Mouse (Mus musculus) MEL (cell line): ENCODE data around the gene Chdh. TPM values are rescaled to one million over a fixed set of nuclear protein-coding genes. Genes with fewer than 3 reads are reported as not detected.

Experiments used
- DNase-seq: peaks from one replicate; pipeline ENCODE4 v3.0.0; 2011; ENCODE audit warnings: low read depth, low spot score
- H3K27ac ChIP-seq: 2 replicates; pipeline ENCODE4 v1.5.1; 2012; ENCODE audit warnings: low read depth, mild to moderate bottlenecking, control low read depth, low read length, moderate library complexity; ENCODE audit not compliant: control insufficient read depth
- H3K27me3 ChIP-seq, 2 experiments: fragments of 150-350 bp in 1 of 2; sonication (generic) in 1 of 2; 2 replicates each; pipeline ENCODE4 v1.6.1; 2012; ENCODE audit warnings: low read length in 2 of 2, mild to moderate bottlenecking in 2 of 2, improper control_type of control experiment in 1 of 2, moderate library complexity in 1 of 2; ENCODE audit not compliant: insufficient read depth in 2 of 2, control insufficient read depth in 1 of 2
- H3K36me3 ChIP-seq, 2 experiments: 2 replicates each; pipeline ENCODE4 v1.6.1; 2012 to 2014; ENCODE audit warnings: low read length in 2 of 2, improper control_type of control experiment in 1 of 2, inconsistent platforms in 1 of 2, mild to moderate bottlenecking in 1 of 2; ENCODE audit not compliant: insufficient read depth in 2 of 2, control insufficient read depth in 1 of 2
- H3K4me1 ChIP-seq, 2 experiments: fragments of 150-350 bp in 1 of 2; sonication (generic) in 1 of 2; 2 replicates each; pipeline ENCODE4 v1.6.1; 2012; ENCODE audit warnings: low read length in 2 of 2, improper control_type of control experiment in 1 of 2, mild to moderate bottlenecking in 1 of 2; ENCODE audit not compliant: insufficient read depth in 2 of 2, control insufficient read depth in 1 of 2
- H3K4me3 ChIP-seq, 2 experiments: fragments of 150-350 bp in 1 of 2; sonication (generic) in 1 of 2; 2 replicates each; pipeline ENCODE4 v1.5.1; 2012; ENCODE audit warnings: low read depth in 2 of 2, low read length in 2 of 2, mild to moderate bottlenecking in 2 of 2, moderate library complexity in 2 of 2, control low read depth in 1 of 2, improper control_type of control experiment in 1 of 2; ENCODE audit not compliant: control insufficient read depth in 1 of 2, insufficient read depth in 1 of 2
- H3K79me2 ChIP-seq: 2 replicates; pipeline ENCODE4 v1.6.1; 2012; ENCODE audit warnings: mild to moderate bottlenecking, low read length, moderate library complexity; ENCODE audit not compliant: control insufficient read depth, poor library complexity, insufficient read depth
- H3K9ac ChIP-seq: 2 replicates; pipeline ENCODE4 v1.6.1; 2012; ENCODE audit warnings: low read depth, mild to moderate bottlenecking, control low read depth, low read length, moderate library complexity; ENCODE audit not compliant: control insufficient read depth, poor library complexity, severe bottlenecking
- H3K9me3 ChIP-seq: fragments of 150-350 bp; sonication (generic); replicated peaks from 2 replicates; pipeline ENCODE4 v1.6.1; 2012; ENCODE audit warnings: mild to moderate bottlenecking, low read length, improper control_type of control experiment, moderate library complexity; ENCODE audit not compliant: insufficient read depth
- BHLHE40 ChIP-seq: IDR thresholded peaks from 2 replicates; pipeline ENCODE4 v1.6.1; 2012; ENCODE audit warnings: low read depth, mild to moderate bottlenecking, inconsistent platforms, low read length, improper control_type of control experiment, borderline replicate concordance
- CHD2 ChIP-seq: IDR thresholded peaks from 2 replicates; pipeline ENCODE4 v1.6.1; 2011; ENCODE audit warnings: low read length, improper control_type of control experiment
- E2F4 ChIP-seq: IDR thresholded peaks from 2 replicates; pipeline ENCODE4 v1.6.1; 2011; ENCODE audit warnings: low read depth, low read length, improper control_type of control experiment, borderline replicate concordance
- ELF1 ChIP-seq: IDR thresholded peaks from 2 replicates; pipeline ENCODE4 v1.6.1; 2014; ENCODE audit warnings: low read depth, mild to moderate bottlenecking, inconsistent platforms, low read length, improper control_type of control experiment, moderate library complexity
- EP300 ChIP-seq, 2 experiments: IDR thresholded peaks; 2 replicates each; pipeline ENCODE4 v1.6.1; 2011; ENCODE audit warnings: improper control_type of control experiment in 2 of 2, low read length in 2 of 2, low read depth in 1 of 2, mild to moderate bottlenecking in 1 of 2
- ETS1 ChIP-seq: IDR thresholded peaks from 2 replicates; pipeline ENCODE4 v1.6.1; 2012; ENCODE audit warnings: low read depth, mild to moderate bottlenecking, inconsistent platforms, low read length, improper control_type of control experiment, moderate library complexity
- GABPA ChIP-seq: IDR thresholded peaks from 2 replicates; pipeline ENCODE4 v1.6.1; 2012; ENCODE audit warnings: low read depth, mild to moderate bottlenecking, inconsistent platforms, low read length, improper control_type of control experiment, moderate library complexity
- HCFC1 ChIP-seq: IDR thresholded peaks from 2 replicates; pipeline ENCODE4 v1.6.1; 2012; ENCODE audit warnings: low read depth, mild to moderate bottlenecking, inconsistent platforms, low read length, improper control_type of control experiment, moderate library complexity
- MAFK ChIP-seq: IDR thresholded peaks from 2 replicates; pipeline ENCODE4 v1.6.1; 2011; ENCODE audit warnings: low read depth, mild to moderate bottlenecking, low read length, improper control_type of control experiment, borderline replicate concordance
- MAX ChIP-seq: IDR thresholded peaks from 2 replicates; pipeline ENCODE4 v1.6.1; 2011; ENCODE audit warnings: low read length, improper control_type of control experiment
- MAZ ChIP-seq: IDR thresholded peaks from 2 replicates; pipeline ENCODE4 v1.6.1; 2012; ENCODE audit warnings: low read depth, mild to moderate bottlenecking, inconsistent platforms, low read length, improper control_type of control experiment
- MXI1 ChIP-seq: IDR thresholded peaks from 2 replicates; pipeline ENCODE4 v1.6.1; 2011; ENCODE audit warnings: mild to moderate bottlenecking, low read depth, low read length, improper control_type of control experiment
- NELFE ChIP-seq: IDR thresholded peaks from 2 replicates; pipeline ENCODE4 v1.6.1; 2011; ENCODE audit warnings: low read depth, low read length, improper control_type of control experiment
- NRF1 ChIP-seq: IDR thresholded peaks from 2 replicates; pipeline ENCODE4 v1.6.1; 2014; ENCODE audit warnings: low read depth, mild to moderate bottlenecking, inconsistent platforms, low read length, improper control_type of control experiment, moderate library complexity; ENCODE audit not compliant: poor library complexity, insufficient read depth, severe bottlenecking
- POLR2AphosphoS2 ChIP-seq: IDR thresholded peaks from 2 replicates; pipeline ENCODE4 v1.6.1; 2011; ENCODE audit warnings: low read length, improper control_type of control experiment
- POLR2AphosphoS5 ChIP-seq: IDR thresholded peaks from 2 replicates; pipeline ENCODE4 v1.6.1; 2012; ENCODE audit warnings: low read depth, borderline replicate concordance, mild to moderate bottlenecking, inconsistent platforms, low read length, moderate library complexity, mixed read lengths
- RAD21 ChIP-seq: IDR thresholded peaks from 2 replicates; pipeline ENCODE4 v1.6.1; 2011; ENCODE audit warnings: mild to moderate bottlenecking, low read depth, low read length, improper control_type of control experiment
- SIN3A ChIP-seq: IDR thresholded peaks from 2 replicates; pipeline ENCODE4 v1.6.1; 2012; ENCODE audit warnings: low read length, improper control_type of control experiment, inconsistent platforms
- SMC3 ChIP-seq: IDR thresholded peaks from 2 replicates; pipeline ENCODE4 v1.6.1; 2011; ENCODE audit warnings: low read depth, low read length, improper control_type of control experiment
- TBP ChIP-seq: IDR thresholded peaks from 2 replicates; pipeline ENCODE4 v1.8.0; 2011; ENCODE audit warnings: low read depth, low read length, improper control_type of control experiment
- TCF12 ChIP-seq: IDR thresholded peaks from 2 replicates; pipeline ENCODE4 v1.6.1; 2014; ENCODE audit warnings: low read depth, mild to moderate bottlenecking, inconsistent platforms, low read length, improper control_type of control experiment, moderate library complexity
- UBTF ChIP-seq: IDR thresholded peaks from 2 replicates; pipeline ENCODE4 v1.6.1; 2012; ENCODE audit warnings: low read depth, mild to moderate bottlenecking, inconsistent platforms, low read length, improper control_type of control experiment, moderate library complexity, borderline replicate concordance; ENCODE audit not compliant: insufficient read depth
- USF2 ChIP-seq, 2 experiments: IDR thresholded peaks; 2 replicates each; pipeline ENCODE4 v1.6.1; 2011 to 2012; ENCODE audit warnings: improper control_type of control experiment in 2 of 2, low read length in 2 of 2, borderline replicate concordance in 1 of 2, inconsistent platforms in 1 of 2, low read depth in 1 of 2, mild to moderate bottlenecking in 1 of 2; ENCODE audit not compliant: insufficient read depth in 1 of 2
- ZKSCAN1 ChIP-seq: IDR thresholded peaks from 2 replicates; pipeline ENCODE4 v1.6.1; 2012; ENCODE audit warnings: low read depth, mild to moderate bottlenecking, inconsistent platforms, low read length, improper control_type of control experiment, moderate library complexity
- ZMIZ1 ChIP-seq: IDR thresholded peaks from 2 replicates; pipeline ENCODE4 v1.6.1; 2012; ENCODE audit warnings: low read depth, mild to moderate bottlenecking, inconsistent platforms, low read length, improper control_type of control experiment, moderate library complexity
- ZNF384 ChIP-seq: IDR thresholded peaks from 2 replicates; pipeline ENCODE4 v1.6.1; 2012; ENCODE audit warnings: low read depth, mild to moderate bottlenecking, inconsistent platforms, low read length, improper control_type of control experiment
- polyA plus RNA-seq, 2 experiments: library from polyadenylated mRNA; stranded (reverse) in 1 of 2; unstranded in 1 of 2; fragments of >175 nt in 1 of 2; fragments of >200 nt in 1 of 2; gene quantifications; 2 replicates each; pipeline versions ENCODE4 v1.2.1 to v1.2.4; 2012; ENCODE audit warnings: low replicate concordance in 2 of 2, low read depth in 1 of 2; ENCODE audit not compliant: insufficient read length in 2 of 2, insufficient read depth in 1 of 2, missing spikeins in 1 of 2
- total RNA-seq: library from RNA; depleted of rRNA; stranded (reverse); fragments of 300-350 nt; gene quantifications from 2 replicates; pipeline ENCODE4 v1.2.3, GENCODE M21; 2012

The Chdh gene
- total and polyA plus RNA-seq, 3 experiments, result not detected

GRCm38 (mm10) chr14:30011886-30012560, 3.2 kb downstream of the Chdh start:
- Histone ChIP-seq H3K9me3 (no peaks in the 10 kb centered on the region), H3K79me2 (no peaks in the 10 kb centered on the region), H3K36me3 (no peaks in the 10 kb centered on the region)
- DNase-seq, result no peak
- TF ChIP-seq ZMIZ1 (no peak), MAZ (no peak), GABPA (no peak), NELFE (no peak), SIN3A (no peak), HCFC1 (no peak), ZKSCAN1 (no peak), RAD21 (no peak), E2F4 (no peak), SMC3 (no peak), POLR2AphosphoS5 (no peak), ZNF384 (no peak), MXI1 (no peak), TBP (no peak), NRF1 (no peak), ELF1 (no peak), EP300 (IDR thresholded peaks at IDR 0.05; ENCODE audit: low read depth in 1 of 2, low read length in 2 of 2) (no peak), CHD2 (no peak)
- TF ChIP-seq, all 39 proteins: peak for 0
- H3K9ac ChIP-seq, result no peak overlapping the region
- no peak overlapping the region for H3K4me3 ChIP-seq
- no peaks in the 10 kb centered on the region; a peak in 1 of 4 replicates for H3K27me3 ChIP-seq
- H3K27ac ChIP-seq, result no peak overlapping the region
- H3K4me1 ChIP-seq, result no peaks in the 10 kb centered on the region

GRCm38 (mm10) chr14:30014487-30014886, 5.7 kb downstream of the Chdh start:
- Histone ChIP-seq H3K79me2 (no peaks in the 10 kb centered on the region), H3K36me3 (no peaks in the 10 kb centered on the region), H3K9ac (no peak overlapping the region), H3K27ac (no peak overlapping the region), H3K4me3 (no peak overlapping the region), H3K27me3 (no peaks in the 10 kb centered on the region; a peak in 1 of 4 replicates), H3K9me3 (no peaks in the 10 kb centered on the region), H3K4me1 (no peaks in the 10 kb centered on the region)
- DNase-seq, result no peak
- TF ChIP-seq ETS1, result no peak
- no peak for TF ChIP-seq GABPA
- TF ChIP-seq RAD21, result no peak
- no peak for TF ChIP-seq MAZ
- TF ChIP-seq TCF12, result no peak
- no peak for TF ChIP-seq ZKSCAN1
- no peak for TF ChIP-seq MAX
- TF ChIP-seq POLR2AphosphoS5, result no peak
- no peak for TF ChIP-seq EP300 (IDR thresholded peaks at IDR 0.05; ENCODE audit: low read depth in 1 of 2, low read length in 2 of 2)
- no peak for TF ChIP-seq POLR2AphosphoS2
- TF ChIP-seq NRF1, result no peak
- TF ChIP-seq MAFK, result no peak
- no peak for TF ChIP-seq USF2 (IDR thresholded peaks at IDR 0.05; ENCODE audit: borderline replicate concordance in 1 of 2, insufficient read depth in 1 of 2, low read depth in 1 of 2, low read length in 2 of 2)
- no peak for TF ChIP-seq BHLHE40
- no peak for TF ChIP-seq UBTF
- TF ChIP-seq SMC3, result no peak
- TF ChIP-seq CHD2, result no peak
